Mouse (Mus musculus) heart, embryonic 13.5 days (tissue): ENCODE measurements around the gene Iqcg. TPM values are rescaled to one million over a fixed set of nuclear protein-coding genes. Genes with fewer than 3 reads are reported as not detected.
A peak's percentile ranks its signal among the peaks of the same experiment; 100 is the strongest.

Source experiments
- ATAC-seq: fragments of 200-750 bp; cut with Nextera tagmentation; 2 replicates; pipeline ENCODE4 v1.8.0; 2017; ENCODE audit warnings: moderate TSS enrichment; ENCODE audit not compliant: insufficient number of reproducible peaks, low FRiP score, low TSS enrichment; ENCODE audit errors: extremely low read depth
- H3K27ac ChIP-seq: fragments of 300-500 bp; sonication (generic); replicated peaks from 2 replicates; pipeline ENCODE4 v1.5.1; 2015; ENCODE audit warnings: moderate library complexity, mild to moderate bottlenecking, inconsistent platforms
- H3K27me3 ChIP-seq: fragments of 300-500 bp; sonication (generic); replicated peaks from 2 replicates; pipeline ENCODE4 v1.6.1; 2015; ENCODE audit warnings: mild to moderate bottlenecking, inconsistent platforms
- H3K36me3 ChIP-seq: fragments of 300-500 bp; sonication (generic); 2 replicates; pipeline ENCODE4 v1.6.1; 2015; ENCODE audit warnings: mild to moderate bottlenecking, inconsistent platforms
- H3K4me1 ChIP-seq: fragments of 300-500 bp; sonication (generic); 2 replicates; pipeline ENCODE4 v1.6.1; 2015; ENCODE audit warnings: inconsistent platforms
- H3K4me2 ChIP-seq: fragments of 300-500 bp; sonication (generic); 2 replicates; pipeline ENCODE4 v1.6.1; 2015; ENCODE audit warnings: inconsistent platforms, mild to moderate bottlenecking, moderate library complexity
- H3K4me3 ChIP-seq: fragments of 300-500 bp; sonication (generic); 2 replicates; pipeline ENCODE4 v1.5.1; 2015; ENCODE audit warnings: moderate library complexity, mild to moderate bottlenecking, inconsistent platforms
- H3K9ac ChIP-seq: fragments of 300-500 bp; sonication (generic); 2 replicates; pipeline ENCODE4 v1.6.1; 2015; ENCODE audit warnings: inconsistent platforms, mild to moderate bottlenecking, moderate library complexity
- H3K9me3 ChIP-seq: fragments of 300-500 bp; sonication (generic); 2 replicates; pipeline ENCODE4 v1.6.1; 2016; ENCODE audit warnings: inconsistent platforms
- WGBS: fragments of 180-500 bp; shearing (Covaris S2); methylation state at CpG from one replicate; pipeline ENCODE4 v1.1.7; 2015; ENCODE audit warnings: mixed read lengths; 5-methylcytosine and 5-hydroxymethylcytosine counted together
- polyA plus RNA-seq: library from polyadenylated mRNA; unstranded; fragments of >200 nt; fragmentation: Nextera tagmentation; extraction: Ambion mirVana; gene quantifications from 2 replicates; pipeline ENCODE4 v1.2.1, GENCODE M21; 2015

Iqcg gene
- polyA plus RNA-seq, 1 experiment from 2014 or later = 1.6 TPM

GRCm38 (mm10) chr16:33015986-33016385, 40.0 kb downstream of the Iqcg start:
- Histone ChIP-seq H3K27ac (no peak overlapping the region), H3K36me3 (peaks cover 57% of the 10 kb centered on the region)

GRCm38 (mm10) chr16:33015396-33015907, 40.6 kb downstream of the Iqcg start:
- Histone ChIP-seq H3K9ac (no peak overlapping the region), H3K4me2 (no peak overlapping the region), H3K4me3 (no peak overlapping the region), H3K36me3 (peaks cover 63% of the 10 kb centered on the region), H3K4me1 (no peaks in the 10 kb centered on the region), H3K27me3 (no peaks in the 10 kb centered on the region), H3K27ac (no peak overlapping the region), H3K9me3 (no peaks in the 10 kb centered on the region)
- no peak for ATAC-seq
- WGBS = 90% methylated on average over 3 of the region's 3 CpGs

More at GRCm38 (mm10) chr16:33015986-33016385, 40.0 kb downstream of the Iqcg start:
- no peaks in the 10 kb centered on the region for H3K9me3 ChIP-seq
- no peaks in the 10 kb centered on the region for H3K4me1 ChIP-seq
- H3K9ac ChIP-seq = no peak overlapping the region
- no peaks in the 10 kb centered on the region for H3K27me3 ChIP-seq
- ATAC-seq = no peak
- H3K4me3 ChIP-seq = no peak overlapping the region
- no peak overlapping the region for H3K4me2 ChIP-seq
- WGBS = 79% methylated on average over 2 of the region's 2 CpGs

- Histone ChIP-seq H3K4me2 (no peak overlapping the region), H3K4me3 (no peak overlapping the region), H3K27me3 (no peaks in the 10 kb centered on the region), H3K4me1 (no peaks in the 10 kb centered on the region), H3K9me3 (no peaks in the 10 kb centered on the region), H3K9ac (no peak overlapping the region), H3K27ac (no peak overlapping the region), H3K36me3 (peaks cover 68% of the 10 kb centered on the region)
- ATAC-seq = no peak
- 83% methylated on average over 1 of the region's 1 CpGs for WGBS
Measured at GRCm38 (mm10) chr16:33014921-33015320, 41.1 kb downstream of the Iqcg start.

- WGBS = 89% methylated on average over 5 of the region's 5 CpGs
- Histone ChIP-seq H3K27me3 (no peaks in the 10 kb centered on the region), H3K9ac (no peak overlapping the region), H3K27ac (no peak overlapping the region), H3K36me3 (peaks cover 79% of the 10 kb centered on the region), H3K4me2 (no peak overlapping the region), H3K9me3 (no peaks in the 10 kb centered on the region), H3K4me1 (no peaks in the 10 kb centered on the region), H3K4me3 (no peak overlapping the region)
- no peak for ATAC-seq
Measured at GRCm38 (mm10) chr16:33013801-33014200, 42.2 kb downstream of the Iqcg start.

- H3K36me3 ChIP-seq = peaks cover 89% of the 10 kb centered on the region
- H3K27me3 ChIP-seq = no peaks in the 10 kb centered on the region
- 90% methylated on average over 6 of the region's 6 CpGs for WGBS
- ATAC-seq = no peak
- H3K4me3 ChIP-seq = no peak overlapping the region
- H3K4me2 ChIP-seq = no peak overlapping the region
- H3K4me1 ChIP-seq = peaks cover 7% of the 10 kb centered on the region
- no peak overlapping the region for H3K27ac ChIP-seq
- H3K9me3 ChIP-seq = no peaks in the 10 kb centered on the region
- H3K9ac ChIP-seq = no peak overlapping the region
Measured at GRCm38 (mm10) chr16:33010166-33010565, 45.9 kb downstream of the Iqcg start.

GRCm38 (mm10) chr16:33007436-33007835, 48.6 kb downstream of the Iqcg start:
- WGBS = 87% methylated on average over 7 of the region's 7 CpGs
- Histone ChIP-seq H3K4me3 (no peak overlapping the region), H3K9me3 (no peaks in the 10 kb centered on the region), H3K4me2 (no peak overlapping the region), H3K36me3 (peaks cover 79% of the 10 kb centered on the region), H3K27me3 (no peaks in the 10 kb centered on the region), H3K27ac (no peak overlapping the region), H3K4me1 (peaks cover 18% of the 10 kb centered on the region), H3K9ac (no peak overlapping the region)
- ATAC-seq = no peak

GRCm38 (mm10) chr16:33006888-33007287, 49.1 kb downstream of the Iqcg start:
- Histone ChIP-seq H3K4me2 (no peak overlapping the region), H3K27ac (no peak overlapping the region), H3K4me3 (no peak overlapping the region), H3K27me3 (no peaks in the 10 kb centered on the region), H3K9ac (no peak overlapping the region), H3K9me3 (no peaks in the 10 kb centered on the region), H3K36me3 (peaks cover 79% of the 10 kb centered on the region), H3K4me1 (peaks cover 18% of the 10 kb centered on the region)
- ATAC-seq = no peak
- 93% methylated on average over 7 of the region's 7 CpGs for whole genome bisulfite sequencing

- Histone ChIP-seq H3K4me2 (peak overlapping the region; percentile 49), H3K27ac (peak overlapping the region; percentile 62), H3K4me3 (peak overlapping the region; percentile 25; the same call in 1 of the 2 replicates), H3K9ac (no peak overlapping the region), H3K4me1 (peaks cover 18% of the 10 kb centered on the region), H3K27me3 (no peaks in the 10 kb centered on the region), H3K9me3 (no peaks in the 10 kb centered on the region), H3K36me3 (peaks cover 83% of the 10 kb centered on the region)
- no peak for ATAC-seq
- WGBS = 13% methylated on average over 9 of the region's 9 CpGs
Measured at GRCm38 (mm10) chr16:33005216-33005615, 50.8 kb downstream of the Iqcg start.

- Histone ChIP-seq H3K9me3 (no peaks in the 10 kb centered on the region), H3K36me3 (peaks cover 88% of the 10 kb centered on the region), H3K4me2 (no peak overlapping the region), H3K4me1 (no peaks in the 10 kb centered on the region), H3K9ac (no peak overlapping the region), H3K4me3 (no peak overlapping the region), H3K27ac (no peak overlapping the region), H3K27me3 (no peaks in the 10 kb centered on the region)
- 84% methylated on average over 5 of the region's 5 CpGs for WGBS
- no peak for ATAC-seq
Measured at GRCm38 (mm10) chr16:32992158-32992557, 63.9 kb downstream of the Iqcg start.

- Histone ChIP-seq H3K9ac (no peak overlapping the region), H3K36me3 (peaks cover 90% of the 10 kb centered on the region), H3K9me3 (no peaks in the 10 kb centered on the region), H3K4me2 (no peak overlapping the region), H3K27ac (no peak overlapping the region), H3K27me3 (no peaks in the 10 kb centered on the region), H3K4me1 (no peaks in the 10 kb centered on the region), H3K4me3 (no peak overlapping the region)
- ATAC-seq = no peak
- 83% methylated on average over 2 of the region's 2 CpGs for WGBS
Measured at GRCm38 (mm10) chr16:32984631-32985030, 71.4 kb downstream of the Iqcg start.

- WGBS = 76% methylated on average over 4 of the region's 4 CpGs
- H3K36me3 ChIP-seq = peaks cover 83% of the 10 kb centered on the region
- H3K4me1 ChIP-seq = no peaks in the 10 kb centered on the region
- peak; percentile 77 for ATAC-seq
- no peak overlapping the region for H3K9ac ChIP-seq
- H3K27ac ChIP-seq = no peak overlapping the region
- H3K4me3 ChIP-seq = no peak overlapping the region
- no peaks in the 10 kb centered on the region for H3K9me3 ChIP-seq
- no peak overlapping the region for H3K4me2 ChIP-seq
- no peaks in the 10 kb centered on the region for H3K27me3 ChIP-seq
Measured at GRCm38 (mm10) chr16:32981405-32981804, 74.6 kb downstream of the Iqcg start.

- no peak for ATAC-seq
- 96% methylated on average over 1 of the region's 1 CpGs for WGBS
- peaks cover 78% of the 10 kb centered on the region for H3K36me3 ChIP-seq
Measured at GRCm38 (mm10) chr16:32980227-32980626, 75.8 kb downstream of the Iqcg start.

More at GRCm38 (mm10) chr16:32980227-32980626, 75.8 kb downstream of the Iqcg start:
- Histone ChIP-seq H3K9me3 (no peaks in the 10 kb centered on the region), H3K27ac (no peak overlapping the region), H3K27me3 (no peaks in the 10 kb centered on the region), H3K4me3 (no peak overlapping the region), H3K4me2 (no peak overlapping the region), H3K9ac (no peak overlapping the region), H3K4me1 (no peaks in the 10 kb centered on the region)
